Mouse (Mus musculus): ENCODE data around the gene Zfp811.

Zfp811 gene

GRCm38 (mm10) chr17:32753634-32754033 lies 56.1 kb downstream of the Zfp811 start:
- DNase-seq (ENCODE audit: low spot score in 2 of 2), result peak in 1 of 2 experiments; percentile 34

- DNase-seq (ENCODE audit: low spot score in 2 of 2), result no peak
Observed at GRCm38 (mm10) chr17:32752813-32753360, 56.8 kb downstream of the Zfp811 start.

GRCm38 (mm10) chr17:32750611-32751010 lies 59.1 kb downstream of the Zfp811 start:
- no peak for DNase-seq (ENCODE audit: low spot score in 2 of 2)

Data from right cerebral cortex, postnatal 10 days (tissue).